Mouse (Mus musculus) gastrocnemius, adult 18-20 months (tissue): ENCODE results near the gene Pcbp2. TPM values are rescaled to one million over a fixed set of nuclear protein-coding genes. Genes with fewer than 3 reads are reported as not detected.

Source experiments
- DNase-seq: peaks from one replicate; pipeline ENCODE4 v3.0.0; 2021; ENCODE audit warnings: low spot score
- total RNA-seq, 2 experiments: library from RNA; stranded (reverse); gene quantifications; 2 replicates each; pipeline ENCODE4 v1.2.3; 2021

Gene Pcbp2
- total RNA-seq, 2 experiments from 2014 or later, result 403 to 410 TPM

GRCm38 (mm10) chr15:102461430-102462075 is 8.8 kb upstream of the Pcbp2 start:
- no peak for DNase-seq

GRCm38 (mm10) chr15:102463666-102464065 is 6.7 kb upstream of the Pcbp2 start:
- DNase-seq, result no peak

- no peak for DNase-seq
Measured at GRCm38 (mm10) chr15:102468675-102469370, 1.5 kb upstream of the Pcbp2 start.

GRCm38 (mm10) chr15:102470605-102471294 is 411 bp downstream of the Pcbp2 start:
- DNase-seq, result peak; percentile 81

- no peak for DNase-seq
Measured at GRCm38 (mm10) chr15:102471295-102471645, 931 bp downstream of the Pcbp2 start.

GRCm38 (mm10) chr15:102471727-102472126 is 1.4 kb downstream of the Pcbp2 start:
- DNase-seq, result no peak

- no peak for DNase-seq
Measured at GRCm38 (mm10) chr15:102473246-102473645, 2.9 kb downstream of the Pcbp2 start.

GRCm38 (mm10) chr15:102474520-102474919 is 4.2 kb downstream of the Pcbp2 start:
- DNase-seq, result no peak

GRCm38 (mm10) chr15:102483136-102483535 is 12.8 kb downstream of the Pcbp2 start:
- DNase-seq, result no peak

GRCm38 (mm10) chr15:102485853-102486252 is 15.5 kb downstream of the Pcbp2 start:
- DNase-seq, result no peak

GRCm38 (mm10) chr15:102487664-102488063 is 17.3 kb downstream of the Pcbp2 start:
- no peak for DNase-seq

GRCm38 (mm10) chr15:102498322-102498721 is 28.0 kb downstream of the Pcbp2 start:
- DNase-seq, result no peak

GRCm38 (mm10) chr15:102499370-102499769 is 29.0 kb downstream of the Pcbp2 start:
- DNase-seq, result no peak

- no peak for DNase-seq
Measured at GRCm38 (mm10) chr15:102499851-102500250, 29.5 kb downstream of the Pcbp2 start.

- no peak for DNase-seq
Measured at GRCm38 (mm10) chr15:102500479-102500878, 30.1 kb downstream of the Pcbp2 start.

GRCm38 (mm10) chr15:102501084-102501814 is 30.9 kb downstream of the Pcbp2 start:
- no peak for DNase-seq

GRCm38 (mm10) chr15:102502254-102502840 is 32.0 kb downstream of the Pcbp2 start:
- no peak for DNase-seq

GRCm38 (mm10) chr15:102503447-102503846 is 33.1 kb downstream of the Pcbp2 start, which contains the start of gene Gm10337:
Gene Gm10337 (plus strand): TSS chr15:102503722.
- no peak for DNase-seq

GRCm38 (mm10) chr15:102503924-102504782 is 33.8 kb downstream of the Pcbp2 start:
- no peak for DNase-seq

GRCm38 (mm10) chr15:102505073-102505769 is 34.9 kb downstream of the Pcbp2 start:
- no peak for DNase-seq
